Mouse (Mus musculus): ENCODE results near the gene Ltbp1.

DNA sequence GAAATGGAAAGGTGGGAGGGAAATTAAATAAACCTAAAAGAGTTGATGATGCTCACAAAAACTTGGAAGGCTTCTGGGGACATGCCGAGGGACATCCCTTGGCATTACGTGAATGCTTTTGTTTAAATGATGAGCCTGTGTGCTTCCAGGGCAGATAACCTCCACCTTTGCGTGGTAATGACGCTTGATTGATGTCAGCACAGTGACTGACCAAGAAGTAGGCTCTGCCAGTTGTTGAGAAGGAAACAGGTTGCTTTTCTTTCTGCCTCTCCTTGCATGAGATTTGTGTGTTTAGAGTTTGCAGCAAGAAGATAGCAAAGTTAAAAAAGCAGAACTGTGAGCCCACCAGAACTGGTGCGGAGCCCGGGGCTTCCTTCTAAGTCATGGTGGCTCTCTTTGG, 431.5 kb downstream of the Ltbp1 start:
- TF ChIP-seq POLR2A (IDR thresholded peaks at IDR 0.05; ENCODE audit: control insufficient read depth in 1 of 2, insufficient read depth in 1 of 2, low read depth in 1 of 2, low read length in 2 of 2, poor library complexity in 1 of 2) (no peak), CTCF (IDR thresholded peaks at IDR 0.05 in 2 of 3, conservative IDR thresholded peaks at IDR 0.05 in 1 of 3; ENCODE audit: control insufficient read depth in 1 of 3, insufficient read depth in 1 of 3, low read depth in 2 of 3, low read length in 3 of 3, poor library complexity in 1 of 3, severe bottlenecking in 1 of 3) (no peak), EP300 (IDR thresholded peaks at IDR 0.05; ENCODE audit: low read depth in 1 of 2, low read length in 2 of 2) (no peak), CHD2 (IDR thresholded peaks at IDR 0.05; ENCODE audit: low read length) (no peak), USF2 (IDR thresholded peaks at IDR 0.05; ENCODE audit: borderline replicate concordance in 1 of 2, insufficient read depth in 1 of 2, low read depth in 1 of 2, low read length in 2 of 2) (no peak), MXI1 (IDR thresholded peaks at IDR 0.05; ENCODE audit: low read depth, low read length) (no peak)

Measured in MEL (cell line).